Mouse (Mus musculus): ENCODE measurements around the gene Recql5. TPM values are rescaled to one million over a fixed set of nuclear protein-coding genes. Genes with fewer than 3 reads are reported as not detected.
"Not testable (repeated sequence)": the region's sequence is repeated elsewhere in the genome, so short reads cannot be mapped to it uniquely, and the experiment has no call there.

Gene Recql5
- polyA plus RNA-seq, 1 experiment from 2014 or later: 33.4 TPM

- no peak for ATAC-seq (ENCODE audit: low FRiP score)
- H3K4me1 ChIP-seq: no peaks in the 10 kb centered on the region
- WGBS: 77% methylated on average over 4 of the region's 4 CpGs
- no peaks in the 10 kb centered on the region for H3K36me3 ChIP-seq (replicated peaks)
- H3K27ac ChIP-seq: no peak overlapping the region
- H3K27me3 ChIP-seq: 0 out of 2 replicates have a peak, but pooled peaks cover 4% of the 10 kb centered on the region
- H3K9me3 ChIP-seq: no peaks in the 10 kb centered on the region
- H3K9ac ChIP-seq: no peak overlapping the region
- H3K4me3 ChIP-seq (replicated peaks): no peak overlapping the region
- H3K4me2 ChIP-seq: no peak overlapping the region
Measured at GRCm38 (mm10) chr11:115872437-115872836, 60.8 kb downstream of the Recql5 start.

- no peak overlapping the region for H3K4me2 ChIP-seq
- H3K36me3 ChIP-seq (replicated peaks): no peaks in the 10 kb centered on the region
- no peak overlapping the region for H3K27ac ChIP-seq
- no peak overlapping the region for H3K4me3 ChIP-seq (replicated peaks)
- no peak overlapping the region for H3K9ac ChIP-seq
- H3K27me3 ChIP-seq: peaks cover 11% of the 10 kb centered on the region; the same call in 1 of the 2 replicates
- H3K9me3 ChIP-seq: no peaks in the 10 kb centered on the region
- no peak for ATAC-seq (ENCODE audit: low FRiP score)
- WGBS: 83% methylated on average over 8 of the region's 8 CpGs
- H3K4me1 ChIP-seq: no peaks in the 10 kb centered on the region
Measured at GRCm38 (mm10) chr11:115869393-115869792, 63.9 kb downstream of the Recql5 start.

- no peak for ATAC-seq (ENCODE audit: low FRiP score)
- peaks cover 49% of the 10 kb centered on the region for H3K27me3 ChIP-seq
- no peaks in the 10 kb centered on the region for H3K36me3 ChIP-seq (replicated peaks)
- H3K9me3 ChIP-seq: no peaks in the 10 kb centered on the region
- no peak overlapping the region for H3K27ac ChIP-seq
- H3K4me1 ChIP-seq: peaks cover 9% of the 10 kb centered on the region
- H3K4me3 ChIP-seq (replicated peaks): no peak overlapping the region
- WGBS: 89% methylated on average over 8 of the region's 8 CpGs
- no peak overlapping the region for H3K4me2 ChIP-seq
- no peak overlapping the region for H3K9ac ChIP-seq
Measured at GRCm38 (mm10) chr11:115863895-115864294, 69.4 kb downstream of the Recql5 start.

GRCm38 (mm10) chr11:115859143-115859945, 73.9 kb downstream of the Recql5 start:
- WGBS: 2% methylated on average over 73 of the region's 75 CpGs
- H3K27ac ChIP-seq: no peak overlapping the region
- H3K4me1 ChIP-seq: peaks cover 19% of the 10 kb centered on the region
- no peak overlapping the region for H3K9ac ChIP-seq
- ATAC-seq (ENCODE audit: low FRiP score): peak; percentile 86
- H3K4me3 ChIP-seq (replicated peaks): peak overlapping the region; percentile 27
- peak overlapping the region; percentile 52 for H3K4me2 ChIP-seq
- H3K36me3 ChIP-seq (replicated peaks): no peaks in the 10 kb centered on the region
- H3K27me3 ChIP-seq: peaks cover 73% of the 10 kb centered on the region
- H3K9me3 ChIP-seq: no peaks in the 10 kb centered on the region

DNA sequence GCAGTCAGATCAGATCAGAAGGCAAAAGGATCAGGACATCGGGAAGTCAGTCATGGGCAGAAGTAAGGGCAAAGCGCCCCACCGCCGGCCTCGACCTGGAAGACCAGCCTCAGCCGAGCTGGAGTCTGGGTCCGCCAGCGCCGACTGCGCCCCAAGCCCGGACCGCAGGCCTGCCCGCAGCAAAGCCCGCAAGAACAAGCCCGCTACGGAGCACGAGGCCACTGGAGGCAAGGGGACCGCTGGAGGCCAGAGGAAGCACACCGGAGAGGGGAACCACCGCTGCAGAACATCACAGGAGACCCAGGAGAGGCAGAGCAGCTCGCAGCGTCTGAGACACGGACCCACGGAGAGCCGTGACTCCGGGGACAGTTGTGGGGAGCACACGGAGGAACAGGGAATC, 74.9 kb downstream of the Recql5 start, which contains the start of gene Myo15b:
Gene Myo15b (plus strand): TSS at position 53 of the 400 bp plus-strand sequence.
- ATAC-seq (ENCODE audit: low FRiP score): no peak
- WGBS: 11% methylated on average over 27 of the region's 27 CpGs
- H3K4me1 ChIP-seq: peaks cover 19% of the 10 kb centered on the region
- H3K36me3 ChIP-seq (replicated peaks): no peaks in the 10 kb centered on the region
- H3K4me2 ChIP-seq: peak within 1 kb of the TSS; percentile 52
- peaks cover 73% of the 10 kb centered on the region for H3K27me3 ChIP-seq
- no peak within 1 kb of the TSS for H3K9ac ChIP-seq
- H3K27ac ChIP-seq: no peak within 1 kb of the TSS
- H3K4me3 ChIP-seq (replicated peaks): peak within 1 kb of the TSS; percentile 27
- H3K9me3 ChIP-seq: no peaks in the 10 kb centered on the region

DNA sequence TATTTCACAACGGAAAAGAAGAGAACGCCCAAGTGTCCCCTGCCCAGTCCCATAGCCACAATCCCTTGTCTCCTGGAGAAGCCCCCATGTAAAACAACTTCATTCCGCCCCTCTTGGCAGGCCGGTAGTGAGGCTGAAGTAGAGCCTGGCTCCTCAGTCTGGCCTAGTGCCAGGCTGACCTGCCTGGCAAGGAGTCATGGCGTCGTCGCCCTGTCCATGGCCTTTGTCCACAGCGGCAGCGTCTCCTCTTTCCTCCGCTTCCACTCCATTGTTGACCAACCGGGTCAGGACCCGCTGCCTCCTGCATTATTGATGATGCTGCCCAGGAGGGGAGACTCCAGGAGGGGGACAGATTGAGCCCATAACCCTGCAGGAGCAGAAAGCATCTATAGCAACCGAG, 75.3 kb downstream of the Recql5 start:
- Histone ChIP-seq H3K4me2 (no peak overlapping the region), H3K27ac (no peak overlapping the region)
- WGBS: 53% methylated on average over 13 of the region's 13 CpGs

GRCm38 (mm10) chr11:115857146-115857545, 76.1 kb downstream of the Recql5 start:
- not testable (repeated sequence) for H3K27ac ChIP-seq; H3K9me3 ChIP-seq; H3K9ac ChIP-seq; H3K36me3 ChIP-seq (replicated peaks); ATAC-seq (ENCODE audit: low FRiP score); H3K4me2 ChIP-seq; H3K4me3 ChIP-seq (replicated peaks)
- WGBS: 87% methylated on average over 4 of the region's 4 CpGs
- Histone ChIP-seq H3K27me3 (peaks cover 65% of the 10 kb centered on the region), H3K4me1 (peaks cover 19% of the 10 kb centered on the region)

More for the DNA sequence above, 75.3 kb downstream of the Recql5 start:
- Histone ChIP-seq H3K9ac (no peak overlapping the region), H3K9me3 (no peaks in the 10 kb centered on the region), H3K4me1 (peaks cover 19% of the 10 kb centered on the region), H3K36me3 (replicated peaks) (no peaks in the 10 kb centered on the region), H3K4me3 (replicated peaks) (no peak overlapping the region), H3K27me3 (peaks cover 71% of the 10 kb centered on the region)
- ATAC-seq (ENCODE audit: low FRiP score): no peak

DNA sequence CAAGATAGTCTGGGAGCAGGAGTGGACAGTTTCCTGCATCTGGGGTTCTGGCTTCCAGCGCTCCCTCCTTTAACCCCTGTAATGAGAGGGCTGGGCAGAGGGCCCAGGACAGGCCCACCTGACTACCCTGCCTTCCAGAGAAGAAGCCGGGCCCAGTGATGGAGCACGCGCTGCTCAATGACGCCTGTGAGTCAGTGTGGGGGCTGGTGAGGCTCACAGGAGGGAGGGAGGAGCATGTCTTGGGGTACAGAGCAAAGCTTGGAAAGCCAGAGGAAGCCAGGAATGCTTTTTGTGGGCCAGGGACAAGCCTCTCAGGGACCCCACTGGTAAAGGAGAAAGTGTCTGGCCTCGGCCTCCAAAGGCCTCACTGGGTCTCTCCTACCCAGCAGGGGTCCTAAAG, 78.6 kb downstream of the Recql5 start:
- H3K4me2 ChIP-seq: no peak overlapping the region
- no peak for ATAC-seq (ENCODE audit: low FRiP score)

GRCm38 (mm10) chr11:115845819-115846218, 87.5 kb downstream of the Recql5 start:
- H3K4me3 ChIP-seq (replicated peaks): no peak overlapping the region
- H3K9ac ChIP-seq: no peak overlapping the region
- 0 out of 2 replicates have a peak, but pooled peaks cover 5% of the 10 kb centered on the region for H3K9me3 ChIP-seq
- ATAC-seq (ENCODE audit: low FRiP score): no peak
- H3K4me1 ChIP-seq: peaks cover 10% of the 10 kb centered on the region; the same call in 1 of the 2 replicates
- no peaks in the 10 kb centered on the region for H3K27me3 ChIP-seq
- H3K36me3 ChIP-seq (replicated peaks): no peaks in the 10 kb centered on the region
- H3K4me2 ChIP-seq: no peak overlapping the region
- WGBS: 97% methylated on average over 2 of the region's 2 CpGs
- no peak overlapping the region for H3K27ac ChIP-seq

More for the DNA sequence above, 78.6 kb downstream of the Recql5 start:
- Histone ChIP-seq H3K4me3 (replicated peaks) (no peak overlapping the region), H3K9me3 (no peaks in the 10 kb centered on the region), H3K27ac (no peak overlapping the region), H3K27me3 (peaks cover 40% of the 10 kb centered on the region), H3K36me3 (replicated peaks) (no peaks in the 10 kb centered on the region), H3K9ac (no peak overlapping the region), H3K4me1 (peaks cover 18% of the 10 kb centered on the region)
- WGBS: 80% methylated on average over 6 of the region's 6 CpGs

GRCm38 (mm10) chr11:115844240-115844639, 89.0 kb downstream of the Recql5 start:
- no peak for ATAC-seq (ENCODE audit: low FRiP score)
- H3K4me3 ChIP-seq (replicated peaks): no peak overlapping the region
- no peaks in the 10 kb centered on the region for H3K36me3 ChIP-seq (replicated peaks)
- no peak overlapping the region for H3K4me2 ChIP-seq
- H3K9me3 ChIP-seq: 0 out of 2 replicates have a peak, but pooled peaks cover 5% of the 10 kb centered on the region
- peaks cover 10% of the 10 kb centered on the region; the same call in 1 of the 2 replicates for H3K4me1 ChIP-seq
- no peak overlapping the region for H3K27ac ChIP-seq
- H3K9ac ChIP-seq: no peak overlapping the region
- no peaks in the 10 kb centered on the region for H3K27me3 ChIP-seq
- 58% methylated on average over 8 of the region's 8 CpGs for WGBS

DNA sequence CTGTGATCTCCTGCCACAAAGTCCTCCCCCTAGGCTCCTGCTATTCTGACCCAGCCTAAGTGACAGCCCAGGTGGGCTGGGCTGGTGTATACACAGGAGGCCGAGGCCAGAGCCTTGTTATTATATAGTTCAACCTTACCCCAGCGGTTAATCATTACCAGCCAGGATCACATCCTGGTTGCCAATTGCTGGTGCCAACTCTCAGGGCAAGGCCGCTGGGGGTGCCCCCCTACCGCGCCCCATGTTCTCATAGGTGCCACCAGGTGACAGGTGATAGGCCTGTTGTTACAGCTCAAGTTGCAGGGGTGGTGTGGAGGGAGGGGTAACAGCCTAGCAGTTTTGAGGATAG, 89.4 kb downstream of the Recql5 start:
- Histone ChIP-seq H3K4me3 (replicated peaks) (no peak overlapping the region), H3K4me1 (peaks cover 10% of the 10 kb centered on the region; the same call in 1 of the 2 replicates), H3K27ac (no peak overlapping the region), H3K27me3 (no peaks in the 10 kb centered on the region), H3K4me2 (no peak overlapping the region), H3K9me3 (0 out of 2 replicates have a peak, but pooled peaks cover 5% of the 10 kb centered on the region), H3K9ac (no peak overlapping the region), H3K36me3 (replicated peaks) (no peaks in the 10 kb centered on the region)
- WGBS: 93% methylated on average over 5 of the region's 5 CpGs
- ATAC-seq (ENCODE audit: low FRiP score): no peak

GRCm38 (mm10) chr11:115843141-115843890, 90.0 kb downstream of the Recql5 start:
- Histone ChIP-seq H3K27me3 (no peaks in the 10 kb centered on the region), H3K4me2 (no peak overlapping the region), H3K36me3 (replicated peaks) (no peaks in the 10 kb centered on the region), H3K9me3 (0 out of 2 replicates have a peak, but pooled peaks cover 5% of the 10 kb centered on the region), H3K27ac (no peak overlapping the region), H3K9ac (no peak overlapping the region), H3K4me3 (replicated peaks) (no peak overlapping the region), H3K4me1 (peaks cover 10% of the 10 kb centered on the region; the same call in 1 of the 2 replicates)
- no peak for ATAC-seq (ENCODE audit: low FRiP score)
- WGBS: 84% methylated on average over 11 of the region's 14 CpGs

All from forebrain, embryonic 12.5 days (tissue).